Mouse (Mus musculus): Measurements from ENCODE around the gene Wnt9a. TPM values are rescaled to one million over a fixed set of nuclear protein-coding genes. Genes with fewer than 3 reads are reported as not detected.
"Not testable (repeated sequence)": the region's sequence is repeated elsewhere in the genome, so short reads cannot be mapped to it uniquely, and the experiment has no call there.

The Wnt9a gene
- polyA plus RNA-seq, 1 experiment from 2014 or later: 0.20 TPM

DNA sequence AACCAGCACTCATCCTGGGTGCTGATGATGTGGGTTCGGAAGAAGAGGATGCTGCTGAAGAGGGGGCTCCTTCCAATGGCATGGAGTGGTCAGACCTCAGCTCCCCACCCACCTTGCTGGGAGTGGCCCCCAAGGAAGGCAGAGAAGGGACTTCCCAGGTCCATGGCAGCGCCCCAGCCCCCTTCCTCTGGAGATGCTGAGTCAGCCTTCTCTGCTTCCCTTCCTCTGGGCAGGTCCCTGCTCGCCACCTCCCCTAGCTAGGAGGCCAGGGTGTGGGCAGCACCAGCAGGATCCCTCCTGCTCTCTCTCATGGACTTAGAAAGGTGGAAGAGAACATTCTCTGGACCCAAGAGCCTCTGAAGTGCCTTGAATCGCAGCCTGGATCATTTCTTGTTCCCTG lies 28.7 kb upstream of the Wnt9a start:
- no peak overlapping the region for H3K4me3 ChIP-seq (replicated peaks)
- H3K9me3 ChIP-seq (replicated peaks): no peaks in the 10 kb centered on the region
- H3K9ac ChIP-seq: no peak overlapping the region
- H3K36me3 ChIP-seq (replicated peaks): no peaks in the 10 kb centered on the region
- no peak for ATAC-seq (ENCODE audit: insufficient read depth)
- H3K4me2 ChIP-seq: no peak overlapping the region
- no peaks in the 10 kb centered on the region for H3K4me1 ChIP-seq (replicated peaks)
- WGBS (ENCODE audit: insufficient replicate concordance): 39% methylated on average over 4 of the region's 4 CpGs
- H3K27me3 ChIP-seq: peaks cover 97% of the 10 kb centered on the region
- H3K27ac ChIP-seq (replicated peaks): no peak overlapping the region

GRCm38 (mm10) chr11:59282111-59282510 lies 24.6 kb upstream of the Wnt9a start:
- Histone ChIP-seq H3K36me3 (replicated peaks) (no peaks in the 10 kb centered on the region), H3K27me3 (peaks cover 98% of the 10 kb centered on the region), H3K27ac (replicated peaks) (no peak overlapping the region), H3K4me2 (no peak overlapping the region), H3K9me3 (replicated peaks) (no peaks in the 10 kb centered on the region), H3K9ac (no peak overlapping the region), H3K4me1 (replicated peaks) (no peaks in the 10 kb centered on the region), H3K4me3 (replicated peaks) (no peak overlapping the region)
- 47% methylated on average over 5 of the region's 5 CpGs for WGBS (ENCODE audit: insufficient replicate concordance)
- no peak for ATAC-seq (ENCODE audit: insufficient read depth)

- Histone ChIP-seq H3K4me2 (no peak overlapping the region), H3K9ac (no peak overlapping the region), H3K27me3 (peaks cover 99% of the 10 kb centered on the region), H3K9me3 (replicated peaks) (no peaks in the 10 kb centered on the region), H3K4me3 (replicated peaks) (no peak overlapping the region), H3K27ac (replicated peaks) (no peak overlapping the region), H3K4me1 (replicated peaks) (no peaks in the 10 kb centered on the region), H3K36me3 (replicated peaks) (no peaks in the 10 kb centered on the region)
- 66% methylated on average over 10 of the region's 10 CpGs for WGBS (ENCODE audit: insufficient replicate concordance)
- no peak for ATAC-seq (ENCODE audit: insufficient read depth)
Observed at GRCm38 (mm10) chr11:59282933-59283332, 23.8 kb upstream of the Wnt9a start.

DNA sequence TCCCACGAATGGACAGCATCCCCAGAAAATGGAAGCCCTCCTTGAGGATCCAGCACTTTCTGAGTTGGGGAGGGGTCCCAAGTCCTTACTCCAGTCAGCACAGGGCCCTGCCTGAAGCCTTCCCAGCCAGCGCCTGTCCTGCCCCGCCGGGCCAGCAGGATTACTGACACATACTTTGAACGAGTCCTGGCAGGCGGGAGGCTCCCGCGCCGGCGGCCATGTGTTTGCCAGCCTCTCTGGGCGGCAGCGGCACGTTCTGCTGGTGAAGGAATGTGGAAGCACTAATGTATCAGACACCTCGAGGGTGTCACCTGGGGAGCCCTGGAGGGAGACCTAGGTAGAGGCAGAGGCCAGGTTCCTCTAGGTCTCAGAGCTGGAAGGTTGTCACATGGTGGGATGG lies 22.6 kb upstream of the Wnt9a start:
- Histone ChIP-seq H3K27ac (replicated peaks) (no peak overlapping the region), H3K4me2 (no peak overlapping the region), H3K4me3 (replicated peaks) (no peak overlapping the region), H3K27me3 (peaks cover 99% of the 10 kb centered on the region), H3K36me3 (replicated peaks) (no peaks in the 10 kb centered on the region), H3K4me1 (replicated peaks) (no peaks in the 10 kb centered on the region), H3K9ac (no peak overlapping the region), H3K9me3 (replicated peaks) (no peaks in the 10 kb centered on the region)
- 30% methylated on average over 14 of the region's 14 CpGs for WGBS (ENCODE audit: insufficient replicate concordance)
- no peak for ATAC-seq (ENCODE audit: insufficient read depth)

- peaks cover 98% of the 10 kb centered on the region for H3K27me3 ChIP-seq
- H3K4me3 ChIP-seq (replicated peaks): no peak overlapping the region
- H3K4me1 ChIP-seq (replicated peaks): no peaks in the 10 kb centered on the region; the same call in 1 of the 2 replicates
- no peak overlapping the region for H3K4me2 ChIP-seq
- no peak overlapping the region for H3K27ac ChIP-seq (replicated peaks)
- ATAC-seq (ENCODE audit: insufficient read depth): no peak
- no peaks in the 10 kb centered on the region for H3K9me3 ChIP-seq (replicated peaks)
- no peaks in the 10 kb centered on the region for H3K36me3 ChIP-seq (replicated peaks)
- WGBS (ENCODE audit: insufficient replicate concordance): 1% methylated on average over 25 of the region's 25 CpGs
- no peak overlapping the region for H3K9ac ChIP-seq
Observed at GRCm38 (mm10) chr11:59289706-59290105, 17.0 kb upstream of the Wnt9a start.

DNA sequence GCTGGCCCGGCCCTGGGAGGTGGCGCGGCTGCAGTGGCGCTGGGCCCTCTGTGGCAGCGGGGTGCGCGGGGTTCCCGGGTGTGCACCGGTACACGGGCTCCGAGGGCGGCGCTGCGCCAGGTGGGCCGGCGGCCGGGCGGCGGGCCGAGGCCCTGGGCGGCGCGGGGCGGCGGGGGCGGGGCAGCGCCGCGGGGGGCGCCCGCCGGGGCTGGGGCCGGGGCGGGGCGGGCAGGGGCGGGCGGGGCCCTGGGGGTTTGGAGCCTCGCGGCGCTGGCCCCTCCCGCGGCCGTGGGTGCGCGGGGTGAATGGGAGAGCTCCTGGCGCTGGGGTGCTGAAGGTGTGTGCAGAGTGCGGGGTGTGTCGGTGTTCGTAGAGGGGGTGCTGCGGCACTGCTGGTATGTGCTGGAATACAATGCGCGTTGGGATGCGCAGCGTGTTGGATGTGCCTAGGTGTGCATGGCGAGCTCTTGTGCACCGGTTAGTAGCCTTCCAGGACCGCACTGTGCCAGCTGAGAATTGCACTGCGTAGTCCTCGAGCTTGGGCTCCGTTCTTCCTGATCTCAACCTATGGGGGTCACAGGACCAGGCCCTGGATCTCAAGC lies 15.9 kb upstream of the Wnt9a start, which contains the start of gene Wnt3a:
Gene Wnt3a, minus strand, starts transcription at position 51 of the 602 bp plus-strand sequence.
- ATAC-seq (ENCODE audit: insufficient read depth): no peak
- Histone ChIP-seq H3K36me3 (replicated peaks) (no peaks in the 10 kb centered on the region), H3K9me3 (replicated peaks) (no peaks in the 10 kb centered on the region), H3K4me1 (replicated peaks) (no peaks in the 10 kb centered on the region; the same call in 1 of the 2 replicates), H3K27ac (replicated peaks) (no peak within 1 kb of the TSS), H3K27me3 (peaks cover 98% of the 10 kb centered on the region), H3K9ac (no peak within 1 kb of the TSS), H3K4me3 (replicated peaks) (no peak within 1 kb of the TSS), H3K4me2 (no peak within 1 kb of the TSS)
- 2% methylated on average over 41 of the region's 60 CpGs for WGBS (ENCODE audit: insufficient replicate concordance)

- H3K9me3 ChIP-seq (replicated peaks): no peaks in the 10 kb centered on the region
Observed at GRCm38 (mm10) chr11:59293616-59294015, 13.1 kb upstream of the Wnt9a start.

GRCm38 (mm10) chr11:59297941-59298340 lies 8.8 kb upstream of the Wnt9a start:
- Histone ChIP-seq H3K4me2 (no peak overlapping the region), H3K36me3 (replicated peaks) (no peaks in the 10 kb centered on the region), H3K4me1 (replicated peaks) (no peaks in the 10 kb centered on the region), H3K27me3 (peaks cover 91% of the 10 kb centered on the region), H3K9ac (no peak overlapping the region), H3K27ac (replicated peaks) (no peak overlapping the region), H3K9me3 (replicated peaks) (no peaks in the 10 kb centered on the region), H3K4me3 (replicated peaks) (no peak overlapping the region)
- 19% methylated on average over 7 of the region's 7 CpGs for WGBS (ENCODE audit: insufficient replicate concordance)
- no peak for ATAC-seq (ENCODE audit: insufficient read depth)

More at GRCm38 (mm10) chr11:59293616-59294015, 13.1 kb upstream of the Wnt9a start:
- Histone ChIP-seq H3K4me1 (replicated peaks) (no peaks in the 10 kb centered on the region; the same call in 1 of the 2 replicates), H3K27ac (replicated peaks) (no peak overlapping the region), H3K4me3 (replicated peaks) (no peak overlapping the region), H3K4me2 (no peak overlapping the region), H3K36me3 (replicated peaks) (no peaks in the 10 kb centered on the region), H3K9ac (no peak overlapping the region), H3K27me3 (peaks cover 98% of the 10 kb centered on the region)
- 16% methylated on average over 7 of the region's 7 CpGs for WGBS (ENCODE audit: insufficient replicate concordance)
- ATAC-seq (ENCODE audit: insufficient read depth): no peak

GRCm38 (mm10) chr11:59300185-59300584 lies 6.5 kb upstream of the Wnt9a start:
- H3K9me3 ChIP-seq (replicated peaks): no peaks in the 10 kb centered on the region
- 10% methylated on average over 3 of the region's 3 CpGs for WGBS (ENCODE audit: insufficient replicate concordance)
- no peak for ATAC-seq (ENCODE audit: insufficient read depth)
- H3K9ac ChIP-seq: no peak overlapping the region
- H3K4me3 ChIP-seq (replicated peaks): no peak overlapping the region
- no peak overlapping the region for H3K4me2 ChIP-seq
- no peaks in the 10 kb centered on the region for H3K4me1 ChIP-seq (replicated peaks)
- H3K27ac ChIP-seq (replicated peaks): no peak overlapping the region
- peaks cover 93% of the 10 kb centered on the region for H3K27me3 ChIP-seq
- H3K36me3 ChIP-seq (replicated peaks): no peaks in the 10 kb centered on the region

DNA sequence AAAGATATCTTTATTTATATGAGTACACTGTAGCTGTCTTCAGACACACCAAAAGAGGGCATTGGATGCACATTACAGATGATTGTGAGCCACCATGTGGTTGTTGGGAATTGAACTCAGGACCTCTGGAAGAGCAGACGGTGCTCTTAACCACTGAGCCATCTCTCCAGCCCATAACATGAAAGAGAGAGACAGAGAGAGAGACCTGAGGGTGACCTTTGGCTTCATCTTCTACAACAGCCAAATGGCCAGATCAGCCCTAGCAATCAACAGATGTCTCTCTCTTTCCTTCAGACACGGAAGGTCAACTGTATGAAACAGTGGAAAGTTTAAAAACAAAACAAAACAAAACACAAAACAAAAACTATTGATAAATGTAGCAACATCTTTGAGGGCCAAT lies 5.7 kb upstream of the Wnt9a start:
- H3K9me3 ChIP-seq (replicated peaks); H3K9ac ChIP-seq; H3K27ac ChIP-seq (replicated peaks); H3K36me3 ChIP-seq (replicated peaks); ATAC-seq (ENCODE audit: insufficient read depth); H3K4me2 ChIP-seq; H3K4me3 ChIP-seq (replicated peaks); H3K4me1 ChIP-seq (replicated peaks): not testable (repeated sequence)
- 44% methylated on average over 2 of the region's 2 CpGs for WGBS (ENCODE audit: insufficient replicate concordance)
- H3K27me3 ChIP-seq: peaks cover 94% of the 10 kb centered on the region

DNA sequence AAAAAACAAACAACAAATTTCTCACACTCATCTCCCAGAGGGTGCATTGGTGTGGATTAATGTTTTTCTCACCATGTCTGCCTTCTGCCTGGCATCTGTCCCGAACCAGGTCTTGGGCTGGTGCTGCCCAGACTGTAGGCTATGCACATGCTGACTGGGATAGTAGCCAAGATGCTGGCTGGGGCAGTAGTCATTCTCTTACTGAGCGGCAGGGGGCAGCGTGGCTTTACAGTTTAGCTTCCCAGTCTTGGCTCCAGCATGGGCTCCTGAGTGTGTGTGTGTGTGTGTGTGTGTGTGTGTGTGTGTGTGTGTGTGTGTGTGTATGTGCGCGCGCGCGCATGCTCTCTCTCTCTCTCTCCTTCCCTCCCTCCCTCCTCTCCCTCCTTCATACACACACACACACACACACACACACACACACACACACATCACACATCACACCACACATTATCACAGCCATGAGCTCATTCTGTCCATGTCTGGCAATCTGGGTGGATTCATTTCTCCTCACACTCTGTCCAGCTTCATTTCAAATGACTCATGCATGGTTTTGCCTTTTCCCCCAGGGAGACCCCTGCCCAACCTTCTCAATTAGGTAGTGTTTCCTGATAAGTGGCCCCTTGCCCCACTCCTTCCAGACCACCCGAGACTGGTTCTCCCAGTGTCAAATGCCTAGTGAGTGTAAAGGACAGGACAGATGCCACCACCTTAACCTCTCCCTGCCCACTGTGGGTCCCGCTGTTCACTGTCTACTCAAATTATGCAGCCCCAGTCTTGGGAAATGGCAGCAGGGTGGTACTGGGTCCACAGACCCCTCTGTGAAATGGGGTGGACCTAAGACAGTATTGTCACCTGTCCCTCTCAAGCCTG lies 3.8 kb upstream of the Wnt9a start:
- H3K36me3 ChIP-seq (replicated peaks): no peaks in the 10 kb centered on the region
- H3K9me3 ChIP-seq (replicated peaks): no peaks in the 10 kb centered on the region
- H3K27me3 ChIP-seq: peaks cover 94% of the 10 kb centered on the region
- ATAC-seq (ENCODE audit: insufficient read depth): no peak
- no peak overlapping the region for H3K27ac ChIP-seq (replicated peaks)
- H3K9ac ChIP-seq: no peak overlapping the region
- peaks cover 9% of the 10 kb centered on the region for H3K4me1 ChIP-seq (replicated peaks)
- WGBS (ENCODE audit: insufficient replicate concordance): 22% methylated on average over 5 of the region's 10 CpGs
- H3K4me2 ChIP-seq: no peak overlapping the region
- H3K4me3 ChIP-seq (replicated peaks): no peak overlapping the region

Data from liver, embryonic 15.5 days (tissue).